Mouse (Mus musculus) adrenal gland, postnatal 25 days (tissue): ENCODE measurements around the gene Ifi44. TPM values are rescaled to one million over a fixed set of nuclear protein-coding genes. Genes with fewer than 3 reads are reported as not detected.
A peak's percentile ranks its signal among the peaks of the same experiment; 100 is the strongest.

Experiments
- DNase-seq: peaks from one replicate; pipeline ENCODE4 v3.0.0; 2021; ENCODE audit warnings: mixed read lengths
- long read RNA-seq: library from polyadenylated mRNA; stranded (forward); transcript quantifications from one replicate; pipeline ENCODE4 v2.0.0, GENCODE M21; 2021
- total RNA-seq: library from RNA; stranded (reverse); gene quantifications from 2 replicates; pipeline ENCODE4 v1.2.3, GENCODE M21; 2021

Ifi44 gene
- 6.1 and 6.6 TPM in 2 replicates for total RNA-seq
- long read RNA-seq, partial matches to known transcripts = 1 of 5 reads
- long read RNA-seq, other reads (novel, unspliced or antisense) = 0 of 5 reads

DNA sequence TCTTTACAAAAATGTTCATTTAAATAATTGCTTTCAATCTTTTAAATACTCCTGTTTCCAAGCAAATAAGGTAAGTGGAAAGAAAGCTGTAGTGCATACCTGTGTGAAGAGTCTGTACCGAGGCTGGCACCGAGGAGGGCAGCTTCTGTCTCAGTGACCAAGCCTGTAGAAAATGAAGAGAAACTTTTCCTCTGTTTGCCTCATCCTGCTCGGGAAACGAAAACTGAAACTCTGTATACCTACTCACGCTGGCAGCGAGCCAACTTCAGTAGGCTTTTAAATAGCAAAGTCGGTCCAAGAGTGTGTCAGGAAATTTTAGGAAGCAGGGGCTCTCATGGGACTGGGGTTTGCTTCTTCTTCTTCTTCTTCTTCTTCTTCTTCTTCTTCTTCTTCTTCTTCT, at the start of gene Ifi44:
Ifi44 (minus strand) TSS at position 224 of the 400 bp plus-strand sequence.
- DNase-seq = peak; percentile 33

DNA sequence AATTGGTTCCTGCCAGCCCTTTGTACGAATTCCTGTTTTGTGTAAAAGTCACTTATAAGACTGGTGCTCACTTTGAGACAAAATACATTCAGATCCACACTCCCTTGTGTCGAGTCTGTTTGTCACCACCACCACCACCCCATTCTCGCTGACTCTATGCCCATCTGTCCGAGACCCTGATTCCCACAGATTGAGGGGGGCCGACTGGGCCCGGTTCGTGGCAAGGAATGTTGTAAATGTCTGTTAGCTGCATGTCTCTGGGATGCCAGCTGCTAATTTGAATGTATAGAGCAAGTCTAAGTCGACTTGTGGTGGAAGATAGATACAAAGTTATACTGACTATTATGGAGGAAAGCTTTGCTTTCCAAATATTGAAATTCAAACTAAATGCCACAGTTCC, 38.9 kb upstream of the Ifi44 start:
- no peak for DNase-seq

DNA sequence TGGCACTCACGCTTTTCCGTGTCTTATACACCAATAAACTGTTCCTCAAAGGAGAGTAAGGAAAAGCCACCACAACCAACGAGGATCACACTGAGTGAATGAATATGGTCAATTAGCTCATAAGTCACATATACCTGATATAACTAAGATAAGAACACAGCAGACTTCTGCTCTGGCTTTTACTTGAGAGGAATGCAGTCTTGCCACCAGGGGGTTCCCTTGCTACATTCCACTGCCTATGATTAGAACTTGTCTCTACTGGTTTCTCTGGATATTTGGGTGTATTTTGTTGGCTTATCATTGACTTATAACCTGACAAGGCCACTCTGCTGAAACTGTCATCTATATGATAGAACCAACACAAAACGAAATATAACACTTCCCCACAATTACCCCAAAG, 25.3 kb upstream of the Ifi44 start:
- peak; percentile 8 for DNase-seq

DNA sequence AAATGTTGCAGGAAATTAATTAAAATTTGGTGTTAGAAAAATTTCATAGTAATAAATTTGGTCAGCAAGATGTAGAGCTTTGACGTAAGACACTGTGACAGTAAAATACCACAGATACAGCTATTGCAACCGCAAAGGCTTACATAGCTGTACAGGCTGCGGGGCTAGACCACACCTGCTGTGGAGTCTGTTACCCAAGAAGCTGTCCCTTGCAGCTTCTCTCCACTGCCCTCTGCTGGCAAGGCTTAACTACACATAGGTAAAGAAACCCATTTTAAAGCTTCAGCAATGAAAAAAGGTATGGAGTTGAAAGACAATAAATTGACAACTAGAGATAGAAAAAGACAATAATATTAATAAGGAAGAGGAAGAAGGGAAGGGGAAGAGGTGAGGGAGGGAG, 21.3 kb upstream of the Ifi44 start:
- peak; percentile 60 for DNase-seq

DNA sequence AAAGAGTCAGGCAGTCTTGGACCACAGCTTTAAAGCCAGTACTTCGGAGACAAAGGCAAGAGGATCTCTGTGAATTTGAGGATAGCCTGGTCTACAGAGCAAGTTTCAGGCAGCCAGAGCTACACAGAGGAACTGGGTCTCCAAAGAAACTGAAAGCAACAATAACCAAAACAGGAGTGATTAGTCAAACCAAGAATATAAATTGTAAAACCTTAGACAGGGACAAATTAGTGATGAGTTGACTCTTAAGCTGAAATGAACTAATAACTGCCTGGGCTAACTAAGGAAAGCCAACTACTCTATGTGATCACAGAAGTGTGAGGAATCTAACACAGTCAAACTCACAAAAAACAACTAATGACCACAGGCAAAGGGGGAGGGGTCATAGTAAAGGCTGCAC, 1.2 kb downstream of the Ifi44 start:
- DNase-seq = no peak

DNA sequence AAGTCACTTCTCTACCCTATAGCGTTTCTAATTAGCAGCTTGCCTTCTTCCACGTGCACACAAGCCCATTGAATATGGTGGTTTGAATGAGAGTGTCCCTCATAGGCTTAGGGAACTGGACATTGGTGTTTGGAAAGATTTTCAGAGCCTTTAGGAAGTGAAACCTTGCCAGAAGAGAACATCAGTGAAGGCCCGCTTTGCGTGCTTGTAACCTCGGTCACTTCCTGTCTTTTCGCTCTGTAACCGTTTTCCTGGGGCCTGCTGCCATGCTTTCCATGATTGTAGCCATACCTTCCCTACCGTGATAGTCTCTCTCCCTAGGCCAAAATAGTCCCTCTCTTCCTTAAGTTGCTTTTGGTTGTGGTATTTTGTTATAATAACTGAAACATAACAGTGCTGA, 3.7 kb downstream of the Ifi44 start:
- DNase-seq = no peak

DNA sequence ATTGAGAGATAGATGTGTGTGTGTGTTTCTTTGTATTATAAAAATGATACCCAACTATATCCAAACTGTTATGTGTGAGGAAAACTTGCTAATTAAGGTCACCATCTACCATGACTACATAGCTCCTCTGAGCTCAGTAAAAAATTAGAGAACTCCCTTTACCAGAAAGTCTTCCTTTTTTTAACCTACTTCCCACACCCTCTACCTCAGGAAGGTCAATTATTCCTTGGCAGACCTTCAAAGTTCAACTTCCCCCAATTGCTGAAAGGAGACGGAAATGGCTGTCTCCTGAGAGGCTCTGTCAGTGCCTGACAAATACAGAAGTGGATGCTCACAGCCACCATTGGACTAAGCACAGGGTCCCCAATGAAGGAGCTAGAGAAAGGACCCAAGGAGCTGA, 7.5 kb downstream of the Ifi44 start:
- no peak for DNase-seq

DNA sequence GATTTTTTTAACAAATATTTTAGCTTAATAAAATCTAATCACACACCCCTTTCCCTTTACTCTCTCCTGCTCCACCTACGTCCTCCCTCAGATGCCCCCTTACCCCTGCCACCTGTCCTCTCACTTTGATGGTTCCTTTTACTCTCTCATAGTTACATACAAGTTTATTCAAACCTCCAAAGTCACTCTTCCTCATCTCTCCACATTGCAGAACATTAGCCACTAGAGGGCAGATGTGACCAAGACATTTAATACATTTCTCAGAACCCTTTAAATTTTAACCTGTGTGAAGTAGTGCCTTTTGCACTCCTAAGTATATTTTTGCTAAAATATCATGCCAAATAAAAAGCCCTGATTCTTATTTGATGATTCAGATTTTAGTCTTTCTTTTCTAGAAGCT, 33.5 kb downstream of the Ifi44 start:
- DNase-seq = no peak

DNA sequence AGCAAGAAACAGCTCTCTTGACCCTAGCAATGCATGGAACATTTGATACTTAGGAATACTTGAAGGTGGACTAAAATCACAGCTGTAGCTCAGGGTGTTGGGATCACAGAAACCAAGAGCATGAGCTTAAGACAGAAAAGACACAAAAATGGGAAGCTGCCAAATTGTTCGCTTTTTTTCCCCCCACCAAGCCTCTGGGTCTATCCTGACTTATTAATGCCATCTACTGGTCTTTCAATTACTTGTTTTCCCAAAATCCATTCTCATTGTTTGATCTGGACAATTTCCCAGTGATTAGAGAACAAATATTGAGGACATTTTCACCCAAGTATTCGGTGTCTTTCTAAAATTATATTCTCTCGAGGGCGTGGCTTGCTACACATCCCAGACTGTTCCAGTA, 42.4 kb downstream of the Ifi44 start:
- no peak for DNase-seq

Other genes with a start within 250 kb of the Ifi44 start
- gene Ifi44l, start 12.9 kb upstream of the Ifi44 start, total RNA-seq = not detected in 2 replicates
- gene Ptgfr, start 87.7 kb upstream of the Ifi44 start, total RNA-seq = 0.38 TPM in 1 of 2 replicates, not detected in the other